Mouse (Mus musculus) hindbrain, embryonic 14.5 days (tissue): ENCODE data around the gene Ampd1. TPM values are rescaled to one million over a fixed set of nuclear protein-coding genes. Genes with fewer than 3 reads are reported as not detected.

Experiments used
- ATAC-seq: fragments of 200-750 bp; cut with Nextera tagmentation; 2 replicates; pipeline ENCODE4 v1.8.0; 2017; ENCODE audit warnings: moderate number of reproducible peaks, mild to moderate bottlenecking, moderate TSS enrichment, moderate library complexity; ENCODE audit not compliant: low FRiP score
- DNase-seq: peaks from one replicate; pipeline ENCODE4 v3.0.0-alpha.2; 2015; ENCODE audit warnings: low spot score
- H3K27ac ChIP-seq: fragments of 300-500 bp; sonication (generic); 2 replicates; pipeline ENCODE4 v1.5.1; 2014; ENCODE audit warnings: mild to moderate bottlenecking, moderate library complexity
- H3K27me3 ChIP-seq: fragments of 300-500 bp; sonication (generic); 2 replicates; pipeline ENCODE4 v1.6.1; 2014; ENCODE audit warnings: mild to moderate bottlenecking, low read length, mixed read lengths; ENCODE audit not compliant: control insufficient read depth, insufficient read depth
- H3K36me3 ChIP-seq: fragments of 300-500 bp; sonication (generic); replicated peaks from 2 replicates; pipeline ENCODE4 v1.6.1; 2014; ENCODE audit not compliant: control insufficient read depth, insufficient read depth
- H3K4me1 ChIP-seq: fragments of 300-500 bp; sonication (generic); replicated peaks from 2 replicates; pipeline ENCODE4 v1.6.1; 2014; ENCODE audit warnings: antibody characterized with exemption, low read length, mixed read lengths; ENCODE audit not compliant: control insufficient read depth, insufficient read depth
- H3K4me2 ChIP-seq: fragments of 300-500 bp; sonication (generic); replicated peaks from 2 replicates; pipeline ENCODE4 v1.6.1; 2014; ENCODE audit warnings: mild to moderate bottlenecking, moderate library complexity
- H3K4me3 ChIP-seq: fragments of 300-500 bp; sonication (generic); replicated peaks from 2 replicates; pipeline ENCODE4 v1.5.1; 2014; ENCODE audit warnings: mild to moderate bottlenecking, low read length
- H3K9ac ChIP-seq: fragments of 300-500 bp; sonication (generic); 2 replicates; pipeline ENCODE4 v1.6.1; 2014
- H3K9me3 ChIP-seq: fragments of 300-500 bp; sonication (generic); 2 replicates; pipeline ENCODE4 v1.6.1; 2016; ENCODE audit warnings: low read length; ENCODE audit not compliant: control insufficient read depth
- WGBS: fragments of 180-500 bp; shearing (Covaris S2); extraction: QIAGEN DNeasy Blood & Tissue Kit; methylation state at CpG from one replicate; pipeline ENCODE4 v1.1.7; 2014; 5-methylcytosine and 5-hydroxymethylcytosine counted together
- polyA plus RNA-seq: library from polyadenylated mRNA; unstranded; fragments of >200 nt; fragmentation: Nextera tagmentation; extraction: Ambion mirVana; gene quantifications from 2 replicates; pipeline ENCODE4 v1.2.1, GENCODE M21; 2014

Ampd1 gene
- polyA plus RNA-seq, 1 experiment from 2014 or later, result not detected

- H3K4me2 ChIP-seq, result no peak overlapping the region
- H3K9ac ChIP-seq, result no peak overlapping the region
- 51% methylated on average over 2 of the region's 2 CpGs for WGBS
- H3K27ac ChIP-seq, result no peak overlapping the region
- H3K27me3 ChIP-seq, result peaks cover 30% of the 10 kb centered on the region
- H3K4me3 ChIP-seq, result no peak overlapping the region
- H3K4me1 ChIP-seq, result peaks cover 8% of the 10 kb centered on the region; the same call in 1 of the 2 replicates
- DNase-seq (no peak), ATAC-seq (no peak)
- H3K36me3 ChIP-seq, result no peaks in the 10 kb centered on the region
- no peaks in the 10 kb centered on the region for H3K9me3 ChIP-seq
Measured at GRCm38 (mm10) chr3:103100735-103101134, 26.9 kb downstream of the Ampd1 start.

DNA sequence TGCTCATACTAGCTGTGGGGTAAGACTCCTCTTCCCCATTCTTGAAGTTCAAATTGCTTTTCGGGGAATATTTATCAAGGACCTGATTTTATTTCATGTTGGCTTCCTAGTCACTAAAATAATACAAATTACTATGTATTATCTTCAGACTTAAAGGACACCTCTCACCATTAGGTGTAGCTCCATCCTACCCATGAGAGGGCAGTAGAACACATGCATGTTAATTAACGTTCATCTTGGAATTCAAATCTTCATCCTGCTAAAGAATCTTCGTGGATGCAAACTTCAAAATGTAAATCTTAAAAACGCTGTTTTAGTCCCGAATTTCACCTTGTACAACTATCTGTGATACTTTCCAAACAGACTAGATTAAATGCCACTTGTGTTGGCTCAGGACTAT is 27.4 kb downstream of the Ampd1 start:
- DNase-seq (no peak), ATAC-seq (no peak)
- H3K27me3 ChIP-seq, result peaks cover 30% of the 10 kb centered on the region
- peaks cover 8% of the 10 kb centered on the region; the same call in 1 of the 2 replicates for H3K4me1 ChIP-seq
- no peak overlapping the region for H3K9ac ChIP-seq
- no peaks in the 10 kb centered on the region for H3K36me3 ChIP-seq
- H3K4me2 ChIP-seq, result no peak overlapping the region
- H3K27ac ChIP-seq, result no peak overlapping the region
- H3K9me3 ChIP-seq, result no peaks in the 10 kb centered on the region
- 75% methylated on average over 5 of the region's 5 CpGs for WGBS
- no peak overlapping the region for H3K4me3 ChIP-seq

DNA sequence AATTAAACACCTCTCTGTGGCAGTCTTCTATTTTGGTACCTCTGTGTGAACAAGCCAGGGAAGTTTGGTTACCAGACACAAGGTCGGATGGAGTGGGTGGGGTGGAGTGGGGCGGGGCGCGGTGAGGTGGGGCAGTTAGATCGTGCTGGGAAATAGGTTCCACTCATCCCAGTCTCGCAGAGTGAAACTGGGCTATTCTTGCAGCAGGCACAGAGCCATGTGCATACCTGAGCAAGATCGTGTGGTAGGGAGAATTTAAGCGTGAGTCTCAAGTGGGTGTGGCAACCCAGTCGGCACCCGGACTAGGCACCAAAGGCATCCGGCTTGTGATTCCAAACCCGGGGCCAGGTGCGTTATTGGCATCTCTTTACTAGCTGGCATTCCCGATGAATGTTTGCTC is 28.1 kb downstream of the Ampd1 start:
- 3% methylated on average over 14 of the region's 14 CpGs for WGBS
- Histone ChIP-seq H3K9ac (peak overlapping the region; percentile 63), H3K4me3 (peak overlapping the region; percentile 66), H3K9me3 (no peaks in the 10 kb centered on the region), H3K4me2 (peak overlapping the region; percentile 96), H3K27me3 (peaks cover 30% of the 10 kb centered on the region), H3K4me1 (peaks cover 8% of the 10 kb centered on the region; the same call in 1 of the 2 replicates), H3K36me3 (no peaks in the 10 kb centered on the region), H3K27ac (no peak overlapping the region)
- DNase-seq, result no peak
- peak; percentile 25 for ATAC-seq

DNA sequence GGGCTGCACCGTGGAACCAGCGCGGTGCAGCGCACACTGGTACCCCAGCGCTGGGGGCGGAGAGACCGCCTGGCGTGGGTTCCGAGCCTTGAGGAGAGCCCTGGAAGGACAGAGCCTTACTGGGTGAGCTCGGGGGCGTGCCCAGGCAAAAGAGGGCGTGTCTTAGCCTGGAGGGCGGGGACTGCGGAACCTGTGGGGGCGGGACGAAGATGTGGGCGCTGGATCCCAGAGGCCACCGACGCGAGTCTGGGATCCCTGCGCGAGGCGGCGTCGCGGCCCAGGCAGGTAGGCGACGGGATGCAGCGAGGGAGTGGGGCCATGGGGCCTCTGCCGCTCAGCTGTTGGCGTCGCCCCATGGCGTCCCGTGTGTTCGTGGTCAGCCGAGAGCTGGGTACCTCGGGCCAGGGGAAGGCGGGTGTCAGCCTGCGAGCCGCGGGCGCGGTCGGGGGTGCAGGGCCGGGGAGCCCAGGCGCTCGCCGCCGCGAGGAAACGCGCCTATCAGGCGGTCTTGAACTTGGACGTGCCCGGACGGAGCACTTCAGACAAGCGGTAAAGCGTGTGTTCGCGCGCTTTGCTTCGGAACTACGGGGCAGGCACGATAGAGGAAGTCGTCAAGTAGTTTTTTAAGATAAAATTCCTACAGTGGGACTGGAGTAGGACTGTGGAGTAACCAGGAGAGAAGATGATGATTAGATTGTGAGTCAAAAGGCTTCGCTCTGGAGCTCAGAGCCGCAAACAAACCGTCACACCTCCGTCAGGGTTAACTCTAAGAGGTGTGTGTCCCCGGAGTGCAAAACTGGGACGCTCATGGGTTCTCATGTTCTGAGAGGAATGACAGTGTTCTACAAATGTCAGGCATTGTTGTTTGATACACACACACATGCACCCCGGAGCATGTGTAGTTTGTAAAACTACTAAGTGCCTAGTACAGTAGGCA is 28.9 kb downstream of the Ampd1 start, which contains the start of gene Dennd2c:
Dennd2c (plus strand) TSS at position 151 of the 937 bp plus-strand sequence.
- ATAC-seq (peak; percentile 94), DNase-seq (peak; percentile 75)
- no peak within 1 kb of the TSS for H3K27ac ChIP-seq
- H3K36me3 ChIP-seq, result no peaks in the 10 kb centered on the region
- peaks cover 30% of the 10 kb centered on the region for H3K27me3 ChIP-seq
- 1% methylated on average over 72 of the region's 72 CpGs for WGBS
- H3K4me3 ChIP-seq, result peak within 1 kb of the TSS; percentile 66
- peaks cover 8% of the 10 kb centered on the region; the same call in 1 of the 2 replicates for H3K4me1 ChIP-seq
- H3K9ac ChIP-seq, result peak within 1 kb of the TSS; percentile 63
- H3K9me3 ChIP-seq, result no peaks in the 10 kb centered on the region
- peak within 1 kb of the TSS; percentile 96 for H3K4me2 ChIP-seq

DNA sequence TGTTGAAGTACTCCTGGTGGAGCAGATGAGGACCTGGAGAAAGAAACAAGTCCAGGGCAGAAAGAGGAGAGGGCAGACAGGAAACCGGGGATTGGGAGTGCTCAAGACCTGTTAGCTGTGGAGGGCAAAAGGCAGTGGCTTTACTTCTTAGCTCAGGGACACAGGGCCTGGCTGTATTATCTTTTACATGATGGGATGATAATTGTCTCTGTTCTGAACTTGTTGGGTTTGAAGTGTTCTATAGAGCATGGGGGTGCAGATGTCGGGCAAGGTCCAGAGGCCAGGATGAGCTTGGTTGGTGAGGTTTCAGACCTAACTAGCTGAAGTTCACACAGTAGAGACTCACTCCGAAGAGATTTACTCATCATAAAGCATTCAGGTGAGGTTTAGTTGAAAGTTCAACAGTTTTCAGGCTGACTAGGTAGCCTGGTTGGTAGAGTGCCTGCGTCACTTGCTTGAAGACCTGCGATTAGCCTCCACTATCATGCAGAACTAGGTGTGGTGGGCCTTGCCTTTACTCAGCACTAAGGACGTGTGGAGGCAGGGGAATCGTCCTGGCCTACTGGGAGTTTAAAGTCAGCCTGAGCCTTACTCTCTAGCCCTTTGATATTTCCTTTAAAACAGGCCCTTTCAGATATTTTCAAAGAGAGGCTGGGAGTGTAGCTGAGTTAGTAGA is 33.9 kb downstream of the Ampd1 start:
- Histone ChIP-seq H3K27ac (no peak overlapping the region), H3K27me3 (peaks cover 18% of the 10 kb centered on the region), H3K9me3 (no peaks in the 10 kb centered on the region), H3K4me2 (no peak overlapping the region), H3K4me1 (no peaks in the 10 kb centered on the region), H3K4me3 (no peak overlapping the region), H3K36me3 (no peaks in the 10 kb centered on the region), H3K9ac (no peak overlapping the region)
- DNase-seq (no peak), ATAC-seq (no peak)
- 89% methylated on average over 7 of the region's 7 CpGs for WGBS

GRCm38 (mm10) chr3:103112216-103112615 is 38.4 kb downstream of the Ampd1 start:
- no peak overlapping the region for H3K9ac ChIP-seq
- H3K36me3 ChIP-seq, result no peaks in the 10 kb centered on the region
- ATAC-seq (no peak), DNase-seq (no peak)
- no peaks in the 10 kb centered on the region for H3K4me1 ChIP-seq
- H3K9me3 ChIP-seq, result no peaks in the 10 kb centered on the region
- no peak overlapping the region for H3K4me2 ChIP-seq
- H3K27ac ChIP-seq, result no peak overlapping the region
- WGBS, result 79% methylated on average over 5 of the region's 5 CpGs
- H3K4me3 ChIP-seq, result no peak overlapping the region
- no peaks in the 10 kb centered on the region for H3K27me3 ChIP-seq

DNA sequence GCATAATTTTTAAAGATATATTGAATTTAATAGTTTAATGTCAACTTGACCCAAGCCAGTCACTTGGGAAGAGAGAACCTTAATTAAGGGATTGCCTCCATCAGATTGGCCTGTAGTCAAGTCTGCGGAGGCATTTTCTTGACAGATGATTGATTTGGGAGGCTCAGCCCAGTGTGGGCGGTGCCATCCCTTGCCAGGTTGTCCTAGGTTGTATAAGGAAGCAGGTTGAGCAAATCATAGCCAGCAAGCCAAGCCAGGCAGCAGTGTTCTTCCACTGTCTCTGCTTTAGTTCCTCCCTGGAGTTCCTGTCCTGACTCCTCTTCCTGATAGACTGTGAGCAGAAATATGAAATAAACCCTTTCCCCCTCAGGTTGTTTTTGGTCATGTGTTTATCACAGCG is 49.8 kb downstream of the Ampd1 start:
- no peak for ATAC-seq
- H3K4me1 ChIP-seq, result no peaks in the 10 kb centered on the region
- no peak overlapping the region for H3K4me2 ChIP-seq
- H3K4me3 ChIP-seq, result no peak overlapping the region
- H3K36me3 ChIP-seq, result no peaks in the 10 kb centered on the region
- H3K9ac ChIP-seq, result no peak overlapping the region
- WGBS, result 87% methylated on average over 3 of the region's 3 CpGs
- no peaks in the 10 kb centered on the region for H3K9me3 ChIP-seq
- no peak for DNase-seq
- 0 out of 2 replicates have a peak, but pooled peaks cover 5% of the 10 kb centered on the region for H3K27me3 ChIP-seq
- no peak overlapping the region for H3K27ac ChIP-seq

DNA sequence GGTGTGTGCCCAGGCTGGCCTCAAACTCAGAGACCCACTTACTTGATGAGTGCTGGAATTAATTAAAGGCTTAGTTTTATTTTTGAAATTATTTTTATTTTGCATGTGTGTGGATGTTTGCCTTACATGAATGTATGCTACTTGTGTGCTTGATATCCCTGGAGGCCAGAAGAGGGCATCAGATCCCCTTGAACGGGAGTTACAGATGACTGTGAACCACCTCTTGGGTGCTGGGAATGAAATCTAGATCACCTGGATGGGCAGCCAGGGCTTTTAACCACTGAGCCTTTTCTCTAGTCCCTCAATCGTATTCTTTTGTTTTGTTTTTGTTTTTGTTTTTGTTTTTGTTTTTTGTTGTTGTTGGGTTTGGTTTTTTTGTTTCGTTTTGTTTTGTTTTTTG is 52.3 kb downstream of the Ampd1 start:
- 0 out of 2 replicates have a peak, but pooled peaks cover 7% of the 10 kb centered on the region for H3K27me3 ChIP-seq
- no peak overlapping the region for H3K9ac ChIP-seq
- H3K4me1 ChIP-seq, result no peaks in the 10 kb centered on the region; the same call in 1 of the 2 replicates
- 98% methylated on average over 3 of the region's 3 CpGs for WGBS
- H3K9me3 ChIP-seq, result no peaks in the 10 kb centered on the region
- no peak overlapping the region for H3K27ac ChIP-seq
- H3K36me3 ChIP-seq, result no peaks in the 10 kb centered on the region
- DNase-seq (no peak), ATAC-seq (no peak)
- no peak overlapping the region for H3K4me2 ChIP-seq
- no peak overlapping the region for H3K4me3 ChIP-seq

GRCm38 (mm10) chr3:103127177-103127576 is 53.4 kb downstream of the Ampd1 start:
- Histone ChIP-seq H3K36me3 (no peaks in the 10 kb centered on the region), H3K27me3 (0 out of 2 replicates have a peak, but pooled peaks cover 7% of the 10 kb centered on the region), H3K4me3 (no peak overlapping the region), H3K4me1 (no peaks in the 10 kb centered on the region; the same call in 1 of the 2 replicates), H3K9ac (no peak overlapping the region), H3K9me3 (no peaks in the 10 kb centered on the region), H3K4me2 (no peak overlapping the region), H3K27ac (no peak overlapping the region)
- 10% methylated on average over 2 of the region's 2 CpGs for WGBS
- DNase-seq (no peak), ATAC-seq (no peak)
